ENCODE assay signal across 8 mouse cellular contexts in genomic region chr11:120491317-120492023, GRCm38 (mm10). TPM values are rescaled to one million over a fixed set of nuclear protein-coding genes. Genes with fewer than 3 reads are reported as not detected.
A peak's percentile ranks its signal among the peaks of the same experiment; 100 is the strongest.
DNase-seq lines count a peak whose midpoint lies in the region; ATAC-seq and TF ChIP-seq lines count a peak whose summit lies in the region.

Gene Slc25a10 (plus strand): TSS chr11:120491840.

- WGBS in forebrain, embryonic 15.5 days: under 1% methylated on average over 35 of the region's 35 CpGs
- under 1% methylated on average over 35 of the region's 35 CpGs for WGBS in large intestine, adult 2 months
- 0% methylated on average over 35 of the region's 35 CpGs for WGBS in liver, embryonic 16.5 days (ENCODE audit: insufficient replicate concordance)
- WGBS in neural tube, embryonic 13.5 days: under 1% methylated on average over 35 of the region's 35 CpGs

- H3K4me1 ChIP-seq in G1E (ENCODE audit: insufficient read depth, low read depth, low read length): peaks cover 73% of the 10 kb centered on the region
- peaks cover 31% of the 10 kb centered on the region for H3K4me1 ChIP-seq in forebrain, embryonic 15.5 days
- peaks cover 41% of the 10 kb centered on the region for H3K4me1 ChIP-seq in liver, embryonic 16.5 days (ENCODE audit: control insufficient read depth, low read depth, low read length)
- H3K4me1 ChIP-seq in neural tube, embryonic 13.5 days (replicated peaks): peaks cover 39% of the 10 kb centered on the region

- DNase-seq in G1E (ENCODE audit: low spot score): peak; percentile 66
- peak; percentile 86 for DNase-seq in cerebellum, adult 11-12 months
- peak; percentile 92 to 93 for DNase-seq in heart, postnatal 14 days
- no peak for DNase-seq in large intestine, adult 2 months (ENCODE audit: low read depth, low spot score)
- DNase-seq in telencephalon, adult 2 months (ENCODE audit: low read depth, low spot score): peak; percentile 65

- H3K27ac ChIP-seq in forebrain, embryonic 15.5 days (replicated peaks): peak within 1 kb of the TSS; percentile 76
- peak within 1 kb of the TSS; percentile 89 for H3K27ac ChIP-seq in liver, embryonic 16.5 days (ENCODE audit: low read length)
- peak within 1 kb of the TSS; percentile 83 for H3K27ac ChIP-seq in neural tube, embryonic 13.5 days (replicated peaks)

- no peak for TF ChIP-seq CTCF in G1E (IDR thresholded peaks at IDR 0.05; ENCODE audit: low read depth, low read length)

- intact Hi-C loops in heart, postnatal 14 days (cut with DNase I): loop anchor here (2.0 kb wide), 1 partner anchor 19 kb away; no protein-coding TSS in a partner anchor

- H3K9ac ChIP-seq in forebrain, embryonic 15.5 days (replicated peaks): peak within 1 kb of the TSS; percentile 78
- H3K9ac ChIP-seq in liver, embryonic 16.5 days (ENCODE audit: low read depth, low read length): peak within 1 kb of the TSS; percentile 93
- H3K9ac ChIP-seq in neural tube, embryonic 13.5 days: peak within 1 kb of the TSS; percentile 84

- H3K4me3 ChIP-seq in G1E (ENCODE audit: low read depth, low read length): peak within 1 kb of the TSS; percentile 88
- H3K4me3 ChIP-seq in forebrain, embryonic 15.5 days: peak within 1 kb of the TSS; percentile 80
- peak within 1 kb of the TSS; percentile 93 for H3K4me3 ChIP-seq in liver, embryonic 16.5 days (ENCODE audit: low read depth, low read length)
- H3K4me3 ChIP-seq in neural tube, embryonic 13.5 days: peak within 1 kb of the TSS; percentile 88

- H3K27me3 ChIP-seq in G1E (ENCODE audit: insufficient read depth, low read length): no peaks in the 10 kb centered on the region
- no peaks in the 10 kb centered on the region for H3K27me3 ChIP-seq in forebrain, embryonic 15.5 days
- no peaks in the 10 kb centered on the region for H3K27me3 ChIP-seq in liver, embryonic 16.5 days (ENCODE audit: control insufficient read depth, insufficient read depth, low read depth, low read length)
- H3K27me3 ChIP-seq in neural tube, embryonic 13.5 days: no peaks in the 10 kb centered on the region

- H3K36me3 ChIP-seq in G1E (replicated peaks): peaks cover 84% of the 10 kb centered on the region
- peaks cover 36% of the 10 kb centered on the region for H3K36me3 ChIP-seq in forebrain, embryonic 15.5 days
- H3K36me3 ChIP-seq in liver, embryonic 16.5 days (ENCODE audit: control insufficient read depth, insufficient read depth): peaks cover 19% of the 10 kb centered on the region
- peaks cover 47% of the 10 kb centered on the region for H3K36me3 ChIP-seq in neural tube, embryonic 13.5 days

- H3K4me2 ChIP-seq in forebrain, embryonic 15.5 days (replicated peaks): peak within 1 kb of the TSS; percentile 97
- peak within 1 kb of the TSS; percentile 98 for H3K4me2 ChIP-seq in liver, embryonic 16.5 days (ENCODE audit: low read depth, low read length)
- H3K4me2 ChIP-seq in neural tube, embryonic 13.5 days: peak within 1 kb of the TSS; percentile 87

- no peaks in the 10 kb centered on the region for H3K9me3 ChIP-seq in G1E (replicated peaks)
- no peaks in the 10 kb centered on the region for H3K9me3 ChIP-seq in forebrain, embryonic 15.5 days
- H3K9me3 ChIP-seq in liver, embryonic 16.5 days (replicated peaks; ENCODE audit: control insufficient read depth, low read length): no peaks in the 10 kb centered on the region
- H3K9me3 ChIP-seq in neural tube, embryonic 13.5 days: no peaks in the 10 kb centered on the region

- ATAC-seq in G1E (ENCODE audit: extremely low read depth, insufficient number of reproducible peaks, low FRiP score, poor library complexity, severe bottlenecking): peak; percentile 52; the same call in 1 of the 2 replicates
- ATAC-seq in forebrain, embryonic 15.5 days (replicated peaks): peak; percentile 87
- ATAC-seq in liver, embryonic 16.5 days (ENCODE audit: low read depth): peak; percentile 84
- ATAC-seq in neural tube, embryonic 13.5 days (ENCODE audit: low read depth): peak; percentile 86

RNA-seq across cellular contexts. Expression of gene Slc25a10, which starts in this region (rescaled TPM):
- total RNA-seq in G1E (2014; fragmentation: Nextera tagmentation) (18.2 and 18.7 TPM in 2 replicates), G1E (2017) (22.1 and 27.6 TPM in 2 replicates)
- polyA plus RNA-seq in G1E (2012): 38.7 and 45.3 TPM in 2 replicates
- 27.0 and 32.9 TPM in 2 replicates for polyA plus RNA-seq in forebrain, embryonic 15.5 days (2015; fragmentation: Nextera tagmentation; extraction: Ambion mirVana)
- total RNA-seq in heart, postnatal 14 days (2021): 10 to 100 TPM; 14.1 to 15.9 TPM
- polyA plus RNA-seq in large intestine, adult 2 months (2012; rRNA removed): 287 and 345 TPM in 2 replicates
- polyA plus RNA-seq in liver, embryonic 16.5 days (2015; fragmentation: Nextera tagmentation; extraction: Ambion mirVana): 37.0 and 38.9 TPM in 2 replicates
- 29.3 and 31.1 TPM in 2 replicates for polyA plus RNA-seq in neural tube, embryonic 13.5 days (2015; fragmentation: Nextera tagmentation; extraction: Ambion mirVana)
